Mouse (Mus musculus): Measurements from ENCODE around the gene Sez6l.

DNA sequence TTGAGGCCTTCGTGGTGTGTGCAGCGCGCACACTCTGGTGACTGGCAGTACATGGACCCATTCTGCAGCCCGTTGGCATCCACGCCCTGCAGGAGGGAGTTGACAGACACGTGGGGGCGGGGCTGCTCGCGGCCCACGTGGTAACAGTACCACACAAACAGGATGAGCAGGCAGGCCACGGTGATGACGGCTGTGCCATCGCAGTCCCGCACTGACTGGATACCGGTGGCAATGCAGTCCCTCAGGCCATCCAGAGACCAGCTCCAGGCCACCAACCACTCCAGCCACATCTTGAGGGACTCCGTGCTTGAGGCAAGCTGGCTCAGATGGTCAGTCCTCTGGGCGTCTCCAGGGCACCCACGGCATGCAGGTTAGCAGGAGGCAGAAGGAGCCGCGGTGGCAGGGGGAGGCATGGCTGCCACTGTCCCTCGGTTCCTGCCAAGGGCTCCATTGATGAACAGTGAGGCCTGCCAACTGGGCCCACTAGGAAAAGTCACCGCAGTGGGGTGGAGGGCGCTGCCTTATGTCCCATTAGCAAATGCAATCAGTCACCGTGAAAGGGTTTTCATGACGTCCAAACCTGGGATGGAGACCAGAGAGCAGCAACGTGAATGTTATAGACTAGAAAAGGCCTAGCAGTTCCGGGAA lies 185.2 kb downstream of the Sez6l start:
- TF ChIP-seq POLR2A (IDR thresholded peaks at IDR 0.05; ENCODE audit: low read depth, low read length) (no peak), CTCF (IDR thresholded peaks at IDR 0.05; ENCODE audit: borderline replicate concordance, insufficient read depth, low read length) (no peak)
